Mouse (Mus musculus) heart, embryonic 14.5 days (tissue): Measurements from ENCODE around the gene Mical3. TPM values are rescaled to one million over a fixed set of nuclear protein-coding genes. Genes with fewer than 3 reads are reported as not detected.

Source experiments
- ATAC-seq: fragments of 200-750 bp; cut with Nextera tagmentation; 2 replicates; pipeline ENCODE4 v1.8.0; 2017; ENCODE audit warnings: low read depth, moderate TSS enrichment; ENCODE audit not compliant: insufficient number of reproducible peaks, insufficient read depth, low FRiP score
- H3K27ac ChIP-seq, 2 experiments: fragments of 200-500 bp in 1 of 2; fragments of 300-500 bp in 1 of 2; sonication (generic) in 1 of 2; replicated peaks in 1 of 2; 2 replicates each; pipeline ENCODE4 v1.5.1; 2012 to 2014; ENCODE audit warnings: low read depth in 2 of 2, low read length in 2 of 2, control low read depth in 1 of 2, mild to moderate bottlenecking in 1 of 2, mixed read lengths in 1 of 2; ENCODE audit not compliant: control insufficient read depth in 1 of 2, insufficient read depth in 1 of 2
- H3K27me3 ChIP-seq: fragments of 300-500 bp; sonication (generic); 2 replicates; pipeline ENCODE4 v1.6.1; 2014; ENCODE audit warnings: mild to moderate bottlenecking, low read length, control low read depth; ENCODE audit not compliant: control insufficient read depth, insufficient read depth
- H3K36me3 ChIP-seq: fragments of 300-500 bp; sonication (generic); 2 replicates; pipeline ENCODE4 v1.6.1; 2014; ENCODE audit warnings: mild to moderate bottlenecking, control low read depth, low read length, mixed read lengths; ENCODE audit not compliant: control insufficient read depth, insufficient read depth
- H3K4me1 ChIP-seq, 2 experiments: fragments of 200-500 bp in 1 of 2; fragments of 300-500 bp in 1 of 2; sonication (generic) in 1 of 2; 2 replicates each; pipeline ENCODE4 v1.6.1; 2012 to 2014; ENCODE audit warnings: low read length in 2 of 2, control low read depth in 1 of 2, mixed read lengths in 1 of 2; ENCODE audit not compliant: control insufficient read depth in 2 of 2, insufficient read depth in 2 of 2
- H3K4me2 ChIP-seq: fragments of 300-500 bp; sonication (generic); 2 replicates; pipeline ENCODE4 v1.6.1; 2014; ENCODE audit warnings: mild to moderate bottlenecking, low read length
- H3K4me3 ChIP-seq, 2 experiments: fragments of 200-500 bp in 1 of 2; fragments of 300-500 bp in 1 of 2; sonication (generic) in 1 of 2; 2 replicates each; pipeline ENCODE4 v1.5.1; 2012 to 2014; ENCODE audit warnings: low read length in 2 of 2, mild to moderate bottlenecking in 2 of 2, control low read depth in 1 of 2, low read depth in 1 of 2, moderate library complexity in 1 of 2; ENCODE audit not compliant: control insufficient read depth in 1 of 2, insufficient read depth in 1 of 2
- H3K9ac ChIP-seq: fragments of 300-500 bp; sonication (generic); 2 replicates; pipeline ENCODE4 v1.6.1; 2014; ENCODE audit warnings: mild to moderate bottlenecking, low read length
- H3K9me3 ChIP-seq: fragments of 300-500 bp; sonication (generic); 2 replicates; pipeline ENCODE4 v1.6.1; 2016; ENCODE audit warnings: low read length, control low read depth; ENCODE audit not compliant: control insufficient read depth
- WGBS: fragments of 180-500 bp; shearing (Covaris S2); extraction: QIAGEN DNeasy Blood & Tissue Kit; methylation state at CpG from one replicate; pipeline ENCODE4 v1.1.7; 2014; 5-methylcytosine and 5-hydroxymethylcytosine counted together
- polyA plus RNA-seq: library from polyadenylated mRNA; unstranded; fragments of >200 nt; fragmentation: Nextera tagmentation; extraction: Ambion mirVana; gene quantifications from 2 replicates; pipeline ENCODE4 v1.2.1, GENCODE M21; 2014

Mical3 gene
- polyA plus RNA-seq, 1 experiment from 2014 or later = 46.2 TPM

DNA sequence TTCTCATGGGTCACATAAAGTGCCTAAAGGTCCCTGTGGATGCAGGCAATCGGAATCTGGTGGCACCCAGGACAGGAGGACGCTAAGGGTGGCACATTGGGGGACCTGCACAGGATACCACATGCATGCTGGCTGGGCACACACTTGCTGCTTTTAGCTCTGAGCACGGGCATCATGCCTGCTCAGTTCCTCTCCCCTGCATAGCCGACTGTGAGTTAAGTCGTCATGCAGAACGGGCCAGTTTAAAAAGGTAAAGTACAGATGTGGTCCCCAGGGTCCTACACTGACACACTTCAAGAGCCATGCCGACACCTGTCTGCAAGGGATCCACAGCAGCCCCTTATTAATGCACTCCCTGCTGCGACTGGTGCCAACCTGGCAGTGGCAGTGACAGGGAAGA, 176.6 kb downstream of the Mical3 start:
- H3K9me3 ChIP-seq = no peaks in the 10 kb centered on the region
- H3K9ac ChIP-seq = no peak overlapping the region
- no peak overlapping the region for H3K4me3 ChIP-seq
- 90% methylated on average over 8 of the region's 8 CpGs for whole genome bisulfite sequencing
- no peak for ATAC-seq
- no peak overlapping the region for H3K4me2 ChIP-seq
- no peaks in the 10 kb centered on the region for H3K27me3 ChIP-seq
- no peak overlapping the region for H3K27ac ChIP-seq
- H3K4me1 ChIP-seq = no peaks in the 10 kb centered on the region
- peaks cover 98% of the 10 kb centered on the region for H3K36me3 ChIP-seq

DNA sequence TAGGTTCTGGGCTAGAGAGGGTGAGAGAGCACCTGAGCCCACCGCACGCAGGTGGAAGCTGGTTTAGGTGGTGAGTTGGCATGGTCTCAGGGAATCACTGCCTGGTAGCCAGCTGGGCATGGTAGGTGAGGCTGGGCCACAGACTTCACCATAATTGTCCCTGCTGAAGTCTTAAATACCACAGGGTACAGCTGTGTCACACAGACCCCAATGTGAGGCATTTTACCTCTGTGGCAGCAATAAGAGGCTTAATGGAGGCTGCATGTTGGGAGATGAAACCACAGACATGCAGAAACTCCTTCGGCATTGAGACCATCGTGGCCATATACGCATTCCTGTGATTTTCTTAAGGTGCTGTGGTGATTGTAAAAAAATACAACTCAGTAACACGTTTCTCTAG, 178.3 kb downstream of the Mical3 start:
- ATAC-seq = no peak
- Histone ChIP-seq H3K9ac (no peak overlapping the region), H3K4me2 (no peak overlapping the region), H3K27ac (no peak overlapping the region), H3K27me3 (no peaks in the 10 kb centered on the region), H3K9me3 (no peaks in the 10 kb centered on the region), H3K36me3 (peaks cover 98% of the 10 kb centered on the region), H3K4me1 (no peaks in the 10 kb centered on the region), H3K4me3 (no peak overlapping the region)
- 93% methylated on average over 6 of the region's 6 CpGs for WGBS

DNA sequence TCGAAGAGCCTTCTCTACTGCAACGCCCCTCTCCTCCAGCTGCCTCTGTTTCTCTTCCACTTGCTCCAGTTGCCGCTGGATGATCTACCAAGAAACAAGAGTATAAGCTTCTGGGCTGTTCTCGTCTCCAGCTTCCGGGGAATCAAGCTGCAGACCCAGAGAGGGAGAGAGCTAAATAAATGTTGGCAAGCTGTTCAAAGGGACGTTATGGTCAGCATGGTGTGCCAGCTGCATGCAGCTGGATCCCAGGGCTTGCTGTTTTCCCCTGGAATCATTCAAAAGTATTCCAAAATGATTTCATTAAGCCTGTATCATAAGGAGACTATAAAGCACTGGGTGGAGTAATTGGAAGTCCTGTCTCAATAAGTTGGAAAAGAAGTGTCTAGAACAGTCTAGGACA, 179.5 kb downstream of the Mical3 start:
- H3K4me2 ChIP-seq = no peak overlapping the region
- no peaks in the 10 kb centered on the region for H3K4me1 ChIP-seq
- H3K9ac ChIP-seq = no peak overlapping the region
- no peak overlapping the region for H3K4me3 ChIP-seq
- H3K27ac ChIP-seq = no peak overlapping the region
- H3K9me3 ChIP-seq = no peaks in the 10 kb centered on the region
- WGBS = 93% methylated on average over 6 of the region's 6 CpGs
- H3K36me3 ChIP-seq = peaks cover 98% of the 10 kb centered on the region
- ATAC-seq = no peak
- no peaks in the 10 kb centered on the region for H3K27me3 ChIP-seq

- no peak for ATAC-seq
- WGBS = 96% methylated on average over 9 of the region's 9 CpGs
- no peak overlapping the region for H3K4me3 ChIP-seq
- no peak overlapping the region for H3K9ac ChIP-seq
- no peak overlapping the region for H3K4me2 ChIP-seq
- peaks cover 75% of the 10 kb centered on the region for H3K36me3 ChIP-seq
- no peak overlapping the region for H3K27ac ChIP-seq
- H3K27me3 ChIP-seq = no peaks in the 10 kb centered on the region
- no peaks in the 10 kb centered on the region for H3K9me3 ChIP-seq
- no peaks in the 10 kb centered on the region for H3K4me1 ChIP-seq
Observed at GRCm38 (mm10) chr6:120945510-120945909, 185.3 kb downstream of the Mical3 start.

DNA sequence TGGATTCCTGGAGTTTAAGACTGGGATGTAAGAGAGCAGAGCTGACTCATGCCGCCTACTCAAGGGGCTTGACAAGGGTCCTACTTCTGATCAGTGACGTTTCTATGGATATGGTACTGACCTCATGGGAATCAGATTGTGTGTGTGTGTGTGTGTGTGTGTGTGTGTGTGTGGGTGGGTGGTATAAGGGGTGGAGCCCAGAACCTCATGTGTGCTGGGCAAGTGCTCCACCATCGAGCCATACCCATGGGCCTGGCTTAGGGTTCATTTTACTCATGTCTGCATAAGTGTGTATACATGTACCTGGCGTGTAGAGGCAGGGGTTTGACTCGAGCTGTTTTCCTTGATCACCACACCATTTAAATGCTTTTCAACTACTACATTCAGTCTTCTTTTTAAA, 186.8 kb downstream of the Mical3 start:
- H3K9ac ChIP-seq = no peak overlapping the region
- 89% methylated on average over 5 of the region's 5 CpGs for WGBS
- H3K9me3 ChIP-seq = no peaks in the 10 kb centered on the region
- no peak for ATAC-seq
- H3K4me1 ChIP-seq = no peaks in the 10 kb centered on the region
- peaks cover 60% of the 10 kb centered on the region for H3K36me3 ChIP-seq
- no peak overlapping the region for H3K4me3 ChIP-seq
- H3K27ac ChIP-seq = no peak overlapping the region
- H3K4me2 ChIP-seq = no peak overlapping the region
- no peaks in the 10 kb centered on the region for H3K27me3 ChIP-seq

- no peaks in the 10 kb centered on the region for H3K9me3 ChIP-seq
- H3K4me2 ChIP-seq = no peak overlapping the region
- 79% methylated on average over 10 of the region's 10 CpGs for WGBS
- peaks cover 56% of the 10 kb centered on the region for H3K36me3 ChIP-seq
- no peaks in the 10 kb centered on the region for H3K4me1 ChIP-seq
- H3K27me3 ChIP-seq = no peaks in the 10 kb centered on the region
- no peak overlapping the region for H3K27ac ChIP-seq
- no peak overlapping the region for H3K4me3 ChIP-seq
- H3K9ac ChIP-seq = no peak overlapping the region
- ATAC-seq = no peak
Observed at GRCm38 (mm10) chr6:120943551-120943950, 187.2 kb downstream of the Mical3 start.

GRCm38 (mm10) chr6:120943079-120943478, 187.7 kb downstream of the Mical3 start:
- no peak for ATAC-seq
- H3K4me3 ChIP-seq = no peak overlapping the region
- no peaks in the 10 kb centered on the region for H3K4me1 ChIP-seq
- WGBS = 63% methylated on average over 2 of the region's 2 CpGs
- no peak overlapping the region for H3K9ac ChIP-seq
- no peaks in the 10 kb centered on the region for H3K9me3 ChIP-seq
- H3K27ac ChIP-seq = no peak overlapping the region
- peaks cover 51% of the 10 kb centered on the region for H3K36me3 ChIP-seq
- no peaks in the 10 kb centered on the region for H3K27me3 ChIP-seq
- no peak overlapping the region for H3K4me2 ChIP-seq

- no peak for ATAC-seq
- no peak overlapping the region for H3K9ac ChIP-seq
- no peaks in the 10 kb centered on the region for H3K4me1 ChIP-seq
- H3K27me3 ChIP-seq = no peaks in the 10 kb centered on the region
- H3K36me3 ChIP-seq = peaks cover 36% of the 10 kb centered on the region
- no peaks in the 10 kb centered on the region for H3K9me3 ChIP-seq
- H3K27ac ChIP-seq = no peak overlapping the region
- H3K4me2 ChIP-seq = no peak overlapping the region
- 93% methylated on average over 13 of the region's 13 CpGs for WGBS
- H3K4me3 ChIP-seq = no peak overlapping the region
Observed at GRCm38 (mm10) chr6:120941575-120941974, 189.2 kb downstream of the Mical3 start.
